Mouse (Mus musculus): Measurements from ENCODE around the gene Pabpc4. TPM values are rescaled to one million over a fixed set of nuclear protein-coding genes. Genes with fewer than 3 reads are reported as not detected.
"Not testable (repeated sequence)": the region's sequence is repeated elsewhere in the genome, so short reads cannot be mapped to it uniquely, and the experiment has no call there.

Gene Pabpc4
- polyA plus RNA-seq, 1 experiment from 2014 or later = 41.4 TPM

DNA sequence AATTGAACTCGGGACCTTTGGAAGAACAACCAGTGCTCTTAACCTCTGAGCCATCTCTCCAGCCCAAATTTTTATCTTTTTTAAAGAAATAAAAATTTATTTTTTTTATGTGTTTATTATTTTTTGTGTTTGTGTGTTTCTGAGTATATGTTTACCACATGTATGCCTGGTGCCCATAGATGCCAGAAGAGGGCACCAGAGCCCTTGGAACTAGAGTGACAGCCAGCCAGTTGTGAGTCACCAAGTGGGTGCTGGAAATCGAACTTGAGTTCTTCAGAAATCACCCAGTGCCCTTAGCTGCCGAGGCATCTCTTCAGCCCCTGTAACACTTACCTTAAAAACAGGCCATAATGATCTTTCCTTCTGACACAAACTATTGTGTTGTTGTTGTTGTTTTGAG, 8.9 kb downstream of the Pabpc4 start:
- WGBS = 85% methylated on average over 3 of the region's 3 CpGs

DNA sequence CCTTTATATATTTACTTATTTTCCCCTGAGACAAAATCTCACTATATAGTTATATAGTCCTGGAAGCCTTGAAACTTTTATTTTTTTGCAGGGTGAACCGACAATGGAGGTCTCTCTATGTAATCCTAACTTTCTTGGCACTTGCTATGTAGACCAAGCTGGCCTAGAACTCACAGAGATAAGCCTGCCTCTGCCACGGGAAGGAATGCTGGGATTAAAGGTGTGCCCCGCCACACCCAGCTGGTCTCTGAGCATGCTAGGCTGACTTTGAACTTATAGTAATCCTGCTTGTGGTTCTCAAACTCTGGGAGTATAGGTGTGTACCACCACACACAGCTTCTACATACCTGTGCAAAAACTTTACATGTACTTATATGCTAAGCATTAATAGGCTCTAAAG, 18.0 kb downstream of the Pabpc4 start:
- WGBS = 80% methylated on average over 3 of the region's 3 CpGs
- DNase-seq (ENCODE audit: low spot score) = no peak
- Histone ChIP-seq H3K27ac (ENCODE audit: low read depth, low read length) (no peak overlapping the region), H3K4me1 (ENCODE audit: control insufficient read depth, insufficient read depth, low read length) (peaks cover 14% of the 10 kb centered on the region), H3K9me3 (ENCODE audit: control insufficient read depth, low read length) (no peaks in the 10 kb centered on the region), H3K36me3 (ENCODE audit: control insufficient read depth, insufficient read depth, low read length) (peaks cover 1% of the 10 kb centered on the region; the same call in 1 of the 2 replicates), H3K4me3 (ENCODE audit: low read depth, low read length) (no peak overlapping the region), H3K4me2 (ENCODE audit: low read depth) (no peak overlapping the region), H3K27me3 (ENCODE audit: control insufficient read depth, insufficient read depth, low read length) (no peaks in the 10 kb centered on the region), H3K9ac (ENCODE audit: low read length) (no peak overlapping the region)
- no peak for ATAC-seq (ENCODE audit: insufficient read depth, low FRiP score, low TSS enrichment)

More for the DNA sequence above, 8.9 kb downstream of the Pabpc4 start:
- H3K4me3 ChIP-seq (ENCODE audit: low read depth, low read length) = no peak overlapping the region
- no peaks in the 10 kb centered on the region for H3K4me1 ChIP-seq (ENCODE audit: control insufficient read depth, insufficient read depth, low read length)
- ATAC-seq (ENCODE audit: insufficient read depth, low FRiP score, low TSS enrichment) (no peak), DNase-seq (ENCODE audit: low spot score) (no peak)
- H3K9me3 ChIP-seq (ENCODE audit: control insufficient read depth, low read length) = no peaks in the 10 kb centered on the region
- no peak overlapping the region for H3K27ac ChIP-seq (ENCODE audit: low read depth, low read length)
- no peak overlapping the region for H3K9ac ChIP-seq (ENCODE audit: low read length)
- H3K27me3 ChIP-seq (ENCODE audit: control insufficient read depth, insufficient read depth, low read length) = no peaks in the 10 kb centered on the region
- H3K36me3 ChIP-seq (ENCODE audit: control insufficient read depth, insufficient read depth, low read length) = no peaks in the 10 kb centered on the region
- H3K4me2 ChIP-seq (ENCODE audit: low read depth) = no peak overlapping the region

- no peak overlapping the region for H3K27ac ChIP-seq (ENCODE audit: low read depth, low read length)
- under 1% methylated on average over 25 of the region's 25 CpGs for WGBS
- H3K4me2 ChIP-seq (ENCODE audit: low read depth) = peak overlapping the region; percentile 88
- peak overlapping the region; percentile 60 for H3K4me3 ChIP-seq (ENCODE audit: low read depth, low read length)
- DNase-seq (ENCODE audit: low spot score) (peak; percentile 93), ATAC-seq (ENCODE audit: insufficient read depth, low FRiP score, low TSS enrichment) (peak; percentile 87)
- peak overlapping the region; percentile 63 for H3K9ac ChIP-seq (ENCODE audit: low read length)
- H3K4me1 ChIP-seq (ENCODE audit: control insufficient read depth, insufficient read depth, low read length) = peaks cover 19% of the 10 kb centered on the region
- H3K27me3 ChIP-seq (ENCODE audit: control insufficient read depth, insufficient read depth, low read length) = no peaks in the 10 kb centered on the region
- H3K36me3 ChIP-seq (ENCODE audit: control insufficient read depth, insufficient read depth, low read length) = peaks cover 6% of the 10 kb centered on the region; the same call in 1 of the 2 replicates
- no peaks in the 10 kb centered on the region for H3K9me3 ChIP-seq (ENCODE audit: control insufficient read depth, low read length)
These were observed 20.3 kb downstream of the Pabpc4 start for GRCm38 (mm10) chr4:123282500-123282899.

- DNase-seq (ENCODE audit: low spot score) = peak; percentile 53
- H3K27ac ChIP-seq (ENCODE audit: low read depth, low read length) = not testable (repeated sequence)
These were observed 20.9 kb downstream of the Pabpc4 start for GRCm38 (mm10) chr4:123282915-123283674.

DNA sequence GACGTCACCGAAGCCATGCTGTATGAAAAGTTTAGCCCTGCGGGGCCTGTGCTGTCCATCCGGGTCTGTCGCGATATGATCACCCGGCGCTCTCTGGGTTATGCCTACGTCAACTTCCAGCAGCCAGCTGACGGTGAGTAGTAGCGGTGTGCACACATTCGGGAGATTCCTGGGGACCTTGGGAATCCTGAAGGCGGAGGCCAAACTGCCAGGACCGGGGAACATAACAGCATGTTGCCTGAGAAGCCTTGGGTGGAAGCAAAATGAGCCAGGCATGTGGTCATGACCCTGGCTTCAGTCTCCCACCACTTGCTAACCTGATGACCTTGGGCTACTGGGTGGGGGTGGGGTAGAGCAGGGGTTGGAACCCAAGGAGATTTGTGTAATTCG, 21.5 kb downstream of the Pabpc4 start:
- not testable (repeated sequence) for H3K9me3 ChIP-seq (ENCODE audit: control insufficient read depth, low read length); H3K27me3 ChIP-seq (ENCODE audit: control insufficient read depth, insufficient read depth, low read length); H3K27ac ChIP-seq (ENCODE audit: low read depth, low read length); ATAC-seq (ENCODE audit: insufficient read depth, low FRiP score, low TSS enrichment); H3K36me3 ChIP-seq (ENCODE audit: control insufficient read depth, insufficient read depth, low read length)
- WGBS = 0% methylated on average over 14 of the region's 15 CpGs
- Histone ChIP-seq H3K4me2 (ENCODE audit: low read depth) (peak overlapping the region; percentile 88), H3K4me1 (ENCODE audit: control insufficient read depth, insufficient read depth, low read length) (peaks cover 19% of the 10 kb centered on the region), H3K4me3 (ENCODE audit: low read depth, low read length) (peak overlapping the region; percentile 60), H3K9ac (ENCODE audit: low read length) (peak overlapping the region; percentile 63)
- peak; percentile 20 for DNase-seq (ENCODE audit: low spot score)

More at GRCm38 (mm10) chr4:123282915-123283674, 20.9 kb downstream of the Pabpc4 start:
- peak; percentile 76 for ATAC-seq (ENCODE audit: insufficient read depth, low FRiP score, low TSS enrichment)
- Histone ChIP-seq H3K4me3 (ENCODE audit: low read depth, low read length) (peak overlapping the region; percentile 60), H3K9ac (ENCODE audit: low read length) (peak overlapping the region; percentile 63), H3K4me1 (ENCODE audit: control insufficient read depth, insufficient read depth, low read length) (peaks cover 19% of the 10 kb centered on the region), H3K4me2 (ENCODE audit: low read depth) (peak overlapping the region; percentile 88)
- H3K36me3 ChIP-seq (ENCODE audit: control insufficient read depth, insufficient read depth, low read length); H3K9me3 ChIP-seq (ENCODE audit: control insufficient read depth, low read length); H3K27me3 ChIP-seq (ENCODE audit: control insufficient read depth, insufficient read depth, low read length): not testable (repeated sequence)
- under 1% methylated on average over 39 of the region's 55 CpGs for WGBS

GRCm38 (mm10) chr4:123284731-123285624, 22.8 kb downstream of the Pabpc4 start:
- H3K4me3 ChIP-seq (ENCODE audit: low read depth, low read length) = peak overlapping the region; percentile 60
- H3K27ac ChIP-seq (ENCODE audit: low read depth, low read length) = no peak overlapping the region
- ATAC-seq (ENCODE audit: insufficient read depth, low FRiP score, low TSS enrichment) (no peak), DNase-seq (ENCODE audit: low spot score) (no peak)
- H3K4me2 ChIP-seq (ENCODE audit: low read depth) = peak overlapping the region; percentile 88
- WGBS = 80% methylated on average over 6 of the region's 6 CpGs
- H3K27me3 ChIP-seq (ENCODE audit: control insufficient read depth, insufficient read depth, low read length) = no peaks in the 10 kb centered on the region
- H3K9me3 ChIP-seq (ENCODE audit: control insufficient read depth, low read length) = no peaks in the 10 kb centered on the region
- H3K9ac ChIP-seq (ENCODE audit: low read length) = peak overlapping the region; percentile 26; the same call in 1 of the 2 replicates
- H3K4me1 ChIP-seq (ENCODE audit: control insufficient read depth, insufficient read depth, low read length) = peaks cover 19% of the 10 kb centered on the region
- H3K36me3 ChIP-seq (ENCODE audit: control insufficient read depth, insufficient read depth, low read length) = peaks cover 14% of the 10 kb centered on the region

GRCm38 (mm10) chr4:123286790-123287189, 24.6 kb downstream of the Pabpc4 start:
- Histone ChIP-seq H3K27ac (ENCODE audit: low read depth, low read length) (no peak overlapping the region), H3K4me1 (ENCODE audit: control insufficient read depth, insufficient read depth, low read length) (peaks cover 19% of the 10 kb centered on the region), H3K27me3 (ENCODE audit: control insufficient read depth, insufficient read depth, low read length) (no peaks in the 10 kb centered on the region), H3K4me2 (ENCODE audit: low read depth) (no peak overlapping the region), H3K9me3 (ENCODE audit: control insufficient read depth, low read length) (no peaks in the 10 kb centered on the region), H3K4me3 (ENCODE audit: low read depth, low read length) (no peak overlapping the region), H3K9ac (ENCODE audit: low read length) (no peak overlapping the region), H3K36me3 (ENCODE audit: control insufficient read depth, insufficient read depth, low read length) (peaks cover 18% of the 10 kb centered on the region)
- 94% methylated on average over 2 of the region's 2 CpGs for WGBS
- no peak for ATAC-seq (ENCODE audit: insufficient read depth, low FRiP score, low TSS enrichment)
- no peak for DNase-seq (ENCODE audit: low spot score)

DNA sequence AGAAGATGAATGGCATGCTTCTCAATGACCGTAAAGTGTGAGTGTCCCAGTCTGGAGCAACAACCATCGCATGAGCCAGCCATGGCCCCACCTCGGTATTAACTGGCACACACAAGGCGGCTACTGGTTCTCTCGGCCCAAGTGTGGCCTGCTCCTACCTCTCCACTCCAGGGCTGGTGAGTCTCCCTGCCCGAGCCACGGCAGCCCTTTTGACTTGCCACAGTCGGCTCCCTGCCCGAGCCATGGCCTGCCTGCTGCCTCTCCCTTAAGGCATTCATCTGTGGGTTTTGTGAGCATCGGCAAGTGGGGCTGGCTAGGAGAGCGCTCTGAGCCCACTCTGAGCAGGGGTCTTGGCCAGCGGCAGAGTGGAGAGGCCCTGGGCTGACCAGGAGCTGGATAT, 26.9 kb downstream of the Pabpc4 start:
- no peak for DNase-seq (ENCODE audit: low spot score)

More for the DNA sequence above, 26.9 kb downstream of the Pabpc4 start:
- H3K9me3 ChIP-seq (ENCODE audit: control insufficient read depth, low read length) = no peaks in the 10 kb centered on the region
- no peak overlapping the region for H3K4me3 ChIP-seq (ENCODE audit: low read depth, low read length)
- H3K27ac ChIP-seq (ENCODE audit: low read depth, low read length) = no peak overlapping the region
- no peak overlapping the region for H3K9ac ChIP-seq (ENCODE audit: low read length)
- 85% methylated on average over 12 of the region's 12 CpGs for WGBS
- ATAC-seq (ENCODE audit: insufficient read depth, low FRiP score, low TSS enrichment) = no peak
- peaks cover 30% of the 10 kb centered on the region for H3K36me3 ChIP-seq (ENCODE audit: control insufficient read depth, insufficient read depth, low read length)
- H3K4me1 ChIP-seq (ENCODE audit: control insufficient read depth, insufficient read depth, low read length) = peaks cover 15% of the 10 kb centered on the region
- H3K4me2 ChIP-seq (ENCODE audit: low read depth) = no peak overlapping the region
- no peaks in the 10 kb centered on the region for H3K27me3 ChIP-seq (ENCODE audit: control insufficient read depth, insufficient read depth, low read length)

Measured in neural tube, embryonic 11.5 days (tissue).